Mouse (Mus musculus) embryonic facial prominence, embryonic 15.5 days (tissue): ENCODE measurements around the gene Rc3h2. TPM values are rescaled to one million over a fixed set of nuclear protein-coding genes. Genes with fewer than 3 reads are reported as not detected.
A peak's percentile ranks its signal among the peaks of the same experiment; 100 is the strongest.

Source experiments
- ATAC-seq: fragments of 200-750 bp; cut with Nextera tagmentation; 2 replicates; pipeline ENCODE4 v1.8.0; 2017; ENCODE audit warnings: low read depth, moderate TSS enrichment; ENCODE audit not compliant: insufficient number of reproducible peaks, low FRiP score, low TSS enrichment
- H3K27ac ChIP-seq: fragments of 300-500 bp; sonication (generic); replicated peaks from 2 replicates; pipeline ENCODE4 v1.5.1; 2015; ENCODE audit warnings: mild to moderate bottlenecking, inconsistent platforms
- H3K27me3 ChIP-seq: fragments of 300-500 bp; sonication (generic); 2 replicates; pipeline ENCODE4 v1.6.1; 2015; ENCODE audit warnings: inconsistent platforms
- H3K36me3 ChIP-seq: fragments of 300-500 bp; sonication (generic); 2 replicates; pipeline ENCODE4 v1.6.1; 2015; ENCODE audit warnings: mild to moderate bottlenecking, inconsistent platforms
- H3K4me1 ChIP-seq: fragments of 300-500 bp; sonication (generic); 2 replicates; pipeline ENCODE4 v1.6.1; 2015; ENCODE audit warnings: inconsistent platforms
- H3K4me2 ChIP-seq: fragments of 300-500 bp; sonication (generic); replicated peaks from 2 replicates; pipeline ENCODE4 v1.6.1; 2015; ENCODE audit warnings: mild to moderate bottlenecking, inconsistent platforms
- H3K4me3 ChIP-seq: fragments of 300-500 bp; sonication (generic); replicated peaks from 2 replicates; pipeline ENCODE4 v1.5.1; 2015; ENCODE audit warnings: mild to moderate bottlenecking, inconsistent platforms
- H3K9ac ChIP-seq: fragments of 300-500 bp; sonication (generic); 2 replicates; pipeline ENCODE4 v1.6.1; 2015; ENCODE audit warnings: inconsistent platforms
- H3K9me3 ChIP-seq: fragments of 300-500 bp; sonication (generic); replicated peaks from 2 replicates; pipeline ENCODE4 v1.6.1; 2016; ENCODE audit warnings: inconsistent platforms
- WGBS: fragments of 180-500 bp; shearing (Covaris S2); methylation state at CpG from one replicate; pipeline ENCODE4 v1.1.7; 2015; 5-methylcytosine and 5-hydroxymethylcytosine counted together
- polyA plus RNA-seq: library from polyadenylated mRNA; unstranded; fragments of >200 nt; fragmentation: Nextera tagmentation; extraction: Ambion mirVana; gene quantifications from 2 replicates; pipeline ENCODE4 v1.2.1, GENCODE M21; 2015

Rc3h2 gene
- polyA plus RNA-seq, 1 experiment from 2014 or later = 14.4 TPM

GRCm38 (mm10) chr2:37421903-37422302 is 800 bp downstream of the Rc3h2 start:
- H3K4me2 ChIP-seq = peak overlapping the region; percentile 52
- no peaks in the 10 kb centered on the region for H3K9me3 ChIP-seq
- H3K4me3 ChIP-seq = peak overlapping the region; percentile 72
- no peak for ATAC-seq
- H3K36me3 ChIP-seq = no peaks in the 10 kb centered on the region; the same call in 1 of the 2 replicates
- no peaks in the 10 kb centered on the region for H3K27me3 ChIP-seq
- H3K4me1 ChIP-seq = peaks cover 4% of the 10 kb centered on the region; the same call in 1 of the 2 replicates
- H3K9ac ChIP-seq = peak overlapping the region; percentile 90
- WGBS = 4% methylated on average over 3 of the region's 3 CpGs
- peak overlapping the region; percentile 93 for H3K27ac ChIP-seq

GRCm38 (mm10) chr2:37395539-37395938 is 27.2 kb downstream of the Rc3h2 start:
- no peak overlapping the region for H3K9ac ChIP-seq
- no peak overlapping the region for H3K4me3 ChIP-seq
- H3K4me1 ChIP-seq = no peaks in the 10 kb centered on the region
- ATAC-seq = no peak
- no peaks in the 10 kb centered on the region for H3K9me3 ChIP-seq
- no peak overlapping the region for H3K27ac ChIP-seq
- 47% methylated on average over 1 of the region's 1 CpGs for WGBS
- no peak overlapping the region for H3K4me2 ChIP-seq
- H3K27me3 ChIP-seq = no peaks in the 10 kb centered on the region
- peaks cover 30% of the 10 kb centered on the region for H3K36me3 ChIP-seq

GRCm38 (mm10) chr2:37382921-37383320 is 39.8 kb downstream of the Rc3h2 start:
- Histone ChIP-seq H3K9ac (no peak overlapping the region), H3K9me3 (no peaks in the 10 kb centered on the region), H3K36me3 (peaks cover 32% of the 10 kb centered on the region), H3K4me3 (no peak overlapping the region), H3K4me1 (no peaks in the 10 kb centered on the region), H3K27ac (no peak overlapping the region), H3K4me2 (no peak overlapping the region), H3K27me3 (no peaks in the 10 kb centered on the region)
- ATAC-seq = no peak
- WGBS = 91% methylated on average over 9 of the region's 9 CpGs

- no peak for ATAC-seq
- no peaks in the 10 kb centered on the region for H3K4me1 ChIP-seq
- no peaks in the 10 kb centered on the region for H3K27me3 ChIP-seq
- WGBS = 70% methylated on average over 2 of the region's 2 CpGs
- no peak overlapping the region for H3K4me3 ChIP-seq
- H3K27ac ChIP-seq = no peak overlapping the region
- no peak overlapping the region for H3K9ac ChIP-seq
- peaks cover 36% of the 10 kb centered on the region for H3K36me3 ChIP-seq
- no peaks in the 10 kb centered on the region for H3K9me3 ChIP-seq
- no peak overlapping the region for H3K4me2 ChIP-seq
Measured at GRCm38 (mm10) chr2:37380189-37380588, 42.5 kb downstream of the Rc3h2 start.

- WGBS = 82% methylated on average over 1 of the region's 1 CpGs
- Histone ChIP-seq H3K27me3 (no peaks in the 10 kb centered on the region), H3K9ac (no peak overlapping the region), H3K27ac (no peak overlapping the region), H3K36me3 (peaks cover 18% of the 10 kb centered on the region), H3K4me2 (no peak overlapping the region), H3K4me3 (no peak overlapping the region), H3K4me1 (no peaks in the 10 kb centered on the region), H3K9me3 (no peaks in the 10 kb centered on the region)
- no peak for ATAC-seq
Measured at GRCm38 (mm10) chr2:37376018-37376417, 46.7 kb downstream of the Rc3h2 start.

GRCm38 (mm10) chr2:37370651-37371050 is 52.1 kb downstream of the Rc3h2 start:
- H3K9ac ChIP-seq = no peak overlapping the region
- H3K27me3 ChIP-seq = no peaks in the 10 kb centered on the region
- no peak overlapping the region for H3K4me2 ChIP-seq
- 37% methylated on average over 2 of the region's 2 CpGs for WGBS
- ATAC-seq = no peak
- no peaks in the 10 kb centered on the region for H3K9me3 ChIP-seq
- H3K4me1 ChIP-seq = no peaks in the 10 kb centered on the region
- H3K36me3 ChIP-seq = no peaks in the 10 kb centered on the region
- H3K27ac ChIP-seq = no peak overlapping the region
- H3K4me3 ChIP-seq = no peak overlapping the region

- Histone ChIP-seq H3K4me3 (no peak overlapping the region), H3K9me3 (no peaks in the 10 kb centered on the region), H3K27ac (no peak overlapping the region), H3K4me1 (peaks cover 10% of the 10 kb centered on the region), H3K36me3 (peaks cover 13% of the 10 kb centered on the region), H3K4me2 (peak overlapping the region; percentile 72; the same call in 1 of the 2 replicates), H3K9ac (no peak overlapping the region), H3K27me3 (no peaks in the 10 kb centered on the region)
- WGBS = 88% methylated on average over 2 of the region's 2 CpGs
- ATAC-seq = no peak
Measured at GRCm38 (mm10) chr2:37359908-37360307, 62.8 kb downstream of the Rc3h2 start.

- no peaks in the 10 kb centered on the region for H3K27me3 ChIP-seq
- no peaks in the 10 kb centered on the region for H3K9me3 ChIP-seq
- ATAC-seq = peak; percentile 99
- H3K4me2 ChIP-seq = peak within 1 kb of the TSS; percentile 72
- H3K4me1 ChIP-seq = peaks cover 10% of the 10 kb centered on the region
- H3K36me3 ChIP-seq = peaks cover 23% of the 10 kb centered on the region
- peak within 1 kb of the TSS; percentile 100 for H3K27ac ChIP-seq
- H3K4me3 ChIP-seq = peak within 1 kb of the TSS; percentile 85
- under 1% methylated on average over 42 of the region's 42 CpGs for WGBS
- H3K9ac ChIP-seq = peak within 1 kb of the TSS; percentile 67
Measured at GRCm38 (mm10) chr2:37358633-37359540, 63.8 kb downstream of the Rc3h2 start, which contains the start of gene Pdcl. TSS of gene Pdcl (minus strand) at chr2:37359332.

- Histone ChIP-seq H3K27me3 (no peaks in the 10 kb centered on the region), H3K4me1 (peaks cover 10% of the 10 kb centered on the region), H3K9ac (no peak overlapping the region), H3K27ac (no peak overlapping the region), H3K36me3 (peaks cover 52% of the 10 kb centered on the region), H3K4me2 (no peak overlapping the region), H3K4me3 (no peak overlapping the region), H3K9me3 (no peaks in the 10 kb centered on the region)
- 92% methylated on average over 5 of the region's 5 CpGs for WGBS
- ATAC-seq = no peak
Measured at GRCm38 (mm10) chr2:37355571-37355970, 67.1 kb downstream of the Rc3h2 start.

- Histone ChIP-seq H3K9me3 (no peaks in the 10 kb centered on the region), H3K4me3 (no peak overlapping the region), H3K4me1 (no peaks in the 10 kb centered on the region), H3K27ac (no peak overlapping the region), H3K27me3 (no peaks in the 10 kb centered on the region), H3K9ac (no peak overlapping the region), H3K36me3 (peaks cover 59% of the 10 kb centered on the region), H3K4me2 (no peak overlapping the region)
- 85% methylated on average over 7 of the region's 7 CpGs for WGBS
- no peak for ATAC-seq
Measured at GRCm38 (mm10) chr2:37351671-37352070, 71.0 kb downstream of the Rc3h2 start.

GRCm38 (mm10) chr2:37338497-37339187 is 84.1 kb downstream of the Rc3h2 start:
- no peaks in the 10 kb centered on the region for H3K36me3 ChIP-seq
- H3K4me1 ChIP-seq = no peaks in the 10 kb centered on the region
- no peak overlapping the region for H3K4me3 ChIP-seq
- 58% methylated on average over 10 of the region's 10 CpGs for WGBS
- H3K9ac ChIP-seq = no peak overlapping the region
- no peak for ATAC-seq
- no peaks in the 10 kb centered on the region for H3K27me3 ChIP-seq
- no peak overlapping the region for H3K27ac ChIP-seq
- no peak overlapping the region for H3K4me2 ChIP-seq
- no peaks in the 10 kb centered on the region for H3K9me3 ChIP-seq
